Mouse (Mus musculus) embryonic fibroblast, embryonic 13.5 days (primary cell): ENCODE measurements at regions not wholly inside any gene's neighbourhood (a gene's known extent, or its start where the extent isn't known, plus 50 kb on each side); places are given as distances from the start of the nearest gene placed in this dataset.

Experiments used
- H3K27ac ChIP-seq: 2 replicates; pipeline ENCODE4 v1.5.1; 2012; ENCODE audit warnings: low read length, control low read depth, inconsistent platforms; ENCODE audit not compliant: insufficient read depth
- H3K4me1 ChIP-seq: 2 replicates; pipeline ENCODE4 v1.6.1; 2011; ENCODE audit warnings: low read length; ENCODE audit not compliant: control insufficient read depth, insufficient read depth
- H3K4me3 ChIP-seq: 2 replicates; pipeline ENCODE4 v1.5.1; 2011; ENCODE audit warnings: mild to moderate bottlenecking, control low read depth, low read length; ENCODE audit not compliant: insufficient read depth
- CTCF ChIP-seq: IDR thresholded peaks from 2 replicates; pipeline ENCODE4 v1.5.1; 2011; ENCODE audit warnings: mild to moderate bottlenecking, control low read depth, low read length, moderate library complexity, borderline replicate concordance; ENCODE audit not compliant: insufficient read depth
- POLR2A ChIP-seq: IDR thresholded peaks from 2 replicates; pipeline ENCODE4 v1.6.1; 2011; ENCODE audit warnings: low read depth, mild to moderate bottlenecking, control low read depth, low read length, moderate library complexity

GRCm38 (mm10) chr2:169404908-169405690 lies 182.4 kb downstream of the Gm11011 start:
- H3K27ac ChIP-seq: no peak overlapping the region
- H3K4me1 ChIP-seq: no peaks in the 10 kb centered on the region
- no peak overlapping the region for H3K4me3 ChIP-seq
- TF ChIP-seq POLR2A (no peak), CTCF (no peak)

DNA sequence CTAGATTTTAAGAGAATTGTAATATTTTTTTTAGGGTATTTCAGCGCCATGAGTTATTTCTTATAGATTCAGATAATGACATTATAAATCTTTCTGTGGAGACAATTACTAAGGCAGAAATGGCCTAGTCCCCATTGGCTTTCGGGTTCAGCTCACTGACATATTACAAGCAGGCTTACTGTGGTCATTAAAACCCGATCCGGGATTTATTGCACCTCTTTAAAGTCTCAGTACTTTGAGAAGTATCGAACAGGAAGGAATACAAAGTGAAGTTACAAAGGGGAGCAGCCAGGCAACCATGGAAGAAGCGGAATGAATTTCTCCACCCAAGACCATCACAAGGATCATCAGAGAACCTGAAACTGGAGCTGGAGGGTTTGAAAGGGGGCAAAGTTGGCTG lies 189.8 kb downstream of the Gm11011 start:
- no peak for TF ChIP-seq CTCF
- no peak for TF ChIP-seq POLR2A
- Histone ChIP-seq H3K4me3 (no peak overlapping the region), H3K4me1 (no peaks in the 10 kb centered on the region), H3K27ac (no peak overlapping the region)

DNA sequence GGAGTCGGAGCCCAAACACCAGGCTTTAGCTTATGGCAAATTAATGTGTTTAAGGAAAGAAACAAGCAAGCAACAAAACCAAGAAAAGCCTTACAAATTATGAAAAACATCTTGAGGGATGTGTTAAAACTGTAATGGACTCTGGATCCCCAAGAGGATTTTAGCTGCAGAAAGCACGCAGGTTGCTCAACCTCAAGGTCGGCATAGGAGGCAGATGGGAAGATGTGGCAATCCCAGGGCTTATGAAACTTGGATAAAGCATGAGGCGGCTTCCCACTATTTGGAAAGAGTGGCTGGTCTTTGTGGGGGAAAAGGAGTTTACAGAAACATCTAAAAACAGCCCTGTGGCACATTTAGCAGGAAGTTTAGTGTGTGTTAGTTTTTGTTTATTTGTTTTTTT lies 190.5 kb downstream of the Gm11011 start:
- H3K4me1 ChIP-seq: no peaks in the 10 kb centered on the region
- no peak for TF ChIP-seq CTCF
- TF ChIP-seq POLR2A: no peak
- H3K27ac ChIP-seq: no peak overlapping the region
- H3K4me3 ChIP-seq: no peak overlapping the region

DNA sequence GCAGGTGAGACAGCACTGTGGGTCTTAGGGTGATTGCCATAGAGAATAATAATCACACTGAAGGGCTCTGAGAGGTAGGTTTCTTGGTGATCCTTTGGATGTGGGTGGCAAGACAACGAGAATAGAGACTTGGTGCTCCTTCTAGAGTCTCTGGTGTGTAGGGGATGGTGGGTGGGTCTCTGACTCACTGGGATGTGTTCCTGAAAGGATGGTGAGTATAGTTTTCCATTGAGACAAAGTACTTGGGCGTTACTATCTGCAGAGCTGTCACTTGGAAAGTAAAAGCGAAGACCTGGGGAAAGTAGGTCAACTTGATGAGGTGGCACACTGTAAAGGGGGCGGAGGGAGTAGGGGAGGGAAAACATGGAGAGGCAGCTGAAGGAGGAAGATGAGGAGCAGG lies 191.3 kb downstream of the Gm11011 start:
- Histone ChIP-seq H3K4me1 (no peaks in the 10 kb centered on the region), H3K27ac (no peak overlapping the region), H3K4me3 (no peak overlapping the region)
- TF ChIP-seq CTCF (no peak), POLR2A (no peak)

GRCm38 (mm10) chr2:169389611-169390010 lies 197.9 kb downstream of the Gm11011 start:
- TF ChIP-seq CTCF (no peak), POLR2A (no peak)
- Histone ChIP-seq H3K27ac (no peak overlapping the region), H3K4me1 (no peaks in the 10 kb centered on the region), H3K4me3 (no peak overlapping the region)

GRCm38 (mm10) chr2:169388569-169388968 lies 199.0 kb downstream of the Gm11011 start:
- no peaks in the 10 kb centered on the region for H3K4me1 ChIP-seq
- H3K4me3 ChIP-seq: no peak overlapping the region
- H3K27ac ChIP-seq: no peak overlapping the region
- TF ChIP-seq CTCF: no peak
- TF ChIP-seq POLR2A: no peak

DNA sequence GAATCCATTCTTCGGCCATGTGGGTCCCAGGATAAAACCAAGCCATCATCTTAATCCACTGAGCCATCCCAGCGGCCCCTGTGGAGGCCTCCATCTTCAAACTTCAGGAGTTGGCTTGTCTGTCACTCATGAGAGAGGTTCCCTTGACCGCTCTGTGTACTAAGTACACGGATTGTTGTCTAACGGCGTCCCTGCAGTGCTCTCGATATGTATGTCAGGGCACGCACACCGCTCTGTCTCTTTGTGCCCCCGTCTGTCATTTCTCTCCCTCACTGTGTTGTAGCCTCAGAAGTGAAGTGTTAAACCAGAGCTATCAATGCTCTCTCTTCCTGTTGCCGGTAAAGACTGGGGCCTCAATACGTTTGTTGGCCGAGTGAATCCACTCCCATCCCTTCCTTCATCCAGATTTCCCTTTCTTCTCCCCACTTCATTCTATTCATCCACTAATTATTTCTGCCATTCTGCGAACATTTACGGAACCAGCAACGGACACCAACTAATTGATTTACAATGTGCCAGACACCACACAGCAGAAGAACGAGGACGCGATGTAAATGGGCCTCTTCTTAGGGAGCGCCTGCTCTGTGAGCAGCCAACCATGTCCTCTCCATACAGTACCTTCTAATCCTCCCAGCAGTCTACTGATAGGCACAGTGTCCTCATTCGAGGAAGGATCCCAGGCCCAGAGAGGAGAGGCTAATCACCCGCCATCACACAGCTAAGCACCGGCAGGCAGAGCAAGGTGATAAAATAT lies 199.6 kb downstream of the Gm11011 start:
- no peak for TF ChIP-seq CTCF
- no peak for TF ChIP-seq POLR2A
- Histone ChIP-seq H3K4me1 (no peaks in the 10 kb centered on the region), H3K27ac (no peak overlapping the region), H3K4me3 (no peak overlapping the region)

- TF ChIP-seq CTCF (no peak), POLR2A (no peak)
- no peaks in the 10 kb centered on the region for H3K4me1 ChIP-seq
- H3K27ac ChIP-seq: no peak overlapping the region
- H3K4me3 ChIP-seq: no peak overlapping the region
Observed at GRCm38 (mm10) chr2:169383701-169384100, 203.8 kb downstream of the Gm11011 start.

GRCm38 (mm10) chr2:169373069-169373468 lies 214.5 kb downstream of the Gm11011 start:
- Histone ChIP-seq H3K27ac (no peak overlapping the region), H3K4me1 (peaks cover 3% of the 10 kb centered on the region), H3K4me3 (no peak overlapping the region)
- TF ChIP-seq POLR2A: no peak
- no peak for TF ChIP-seq CTCF

DNA sequence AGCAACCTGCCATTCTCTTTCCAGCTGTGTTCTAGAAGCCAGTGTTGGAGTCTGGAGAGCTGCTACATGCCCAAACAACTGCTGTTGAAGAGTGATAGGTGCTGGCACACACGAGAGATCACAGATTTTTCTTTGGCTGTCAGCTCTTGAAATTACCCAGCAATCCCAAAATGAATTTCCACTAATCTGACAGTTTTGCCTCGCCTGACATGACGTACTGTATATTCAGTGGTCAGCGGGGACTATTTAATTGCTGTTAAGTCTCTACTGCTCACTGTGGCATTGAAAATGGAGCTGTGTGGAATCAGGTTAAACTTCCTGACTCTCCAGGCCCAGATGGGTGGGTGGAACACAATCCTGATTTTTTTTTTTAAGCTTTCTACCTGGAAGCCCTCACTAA lies 222.5 kb downstream of the Gm11011 start:
- no peak overlapping the region for H3K27ac ChIP-seq
- no peak overlapping the region for H3K4me3 ChIP-seq
- no peak for TF ChIP-seq POLR2A
- no peak for TF ChIP-seq CTCF
- H3K4me1 ChIP-seq: no peaks in the 10 kb centered on the region

- Histone ChIP-seq H3K4me3 (no peak overlapping the region), H3K27ac (no peak overlapping the region), H3K4me1 (no peaks in the 10 kb centered on the region)
- TF ChIP-seq POLR2A (no peak), CTCF (no peak)
Observed at GRCm38 (mm10) chr2:169360272-169360671, 227.3 kb downstream of the Gm11011 start.
